Comparison of ENCODE assay signal across 8 mouse cellular contexts in genomic region chr5:142701651-142702510, GRCm38 (mm10). TPM values are rescaled to one million over a fixed set of nuclear protein-coding genes. Genes with fewer than 3 reads are reported as not detected.
A peak's percentile ranks its signal among the peaks of the same experiment; 100 is the strongest.
DNase-seq lines count a peak whose midpoint lies in the region; ATAC-seq and TF ChIP-seq lines count a peak whose summit lies in the region.

No protein-coding gene starts in this region.

- WGBS in embryonic facial prominence, embryonic 15.5 days, result under 1% methylated on average over 52 of the region's 72 CpGs
- under 1% methylated on average over 56 of the region's 72 CpGs for WGBS in hindbrain, postnatal 0 days
- under 1% methylated on average over 66 of the region's 72 CpGs for WGBS in stomach, embryonic 15.5 days

- peak overlapping the region; percentile 33; the same call in 1 of the 2 replicates for H3K9ac ChIP-seq in embryonic facial prominence, embryonic 15.5 days
- H3K9ac ChIP-seq in hindbrain, postnatal 0 days (replicated peaks; ENCODE audit: low read length), result peak overlapping the region; percentile 75
- peak overlapping the region; percentile 58 for H3K9ac ChIP-seq in stomach, embryonic 15.5 days

- no peak overlapping the region for H3K27ac ChIP-seq in embryonic facial prominence, embryonic 15.5 days (replicated peaks)
- H3K27ac ChIP-seq in hindbrain, postnatal 0 days, result peak overlapping the region; percentile 56; the same call in 1 of the 2 replicates
- H3K27ac ChIP-seq in stomach, embryonic 15.5 days, result no peak overlapping the region

- peak overlapping the region; percentile 58 for H3K4me3 ChIP-seq in embryonic facial prominence, embryonic 15.5 days (replicated peaks)
- H3K4me3 ChIP-seq in hindbrain, postnatal 0 days (ENCODE audit: low read length), result peak overlapping the region; percentile 75
- H3K4me3 ChIP-seq in megakaryocyte, embryonic 14.5 days (replicated peaks), result peak overlapping the region; percentile 88
- H3K4me3 ChIP-seq in stomach, embryonic 15.5 days (replicated peaks), result peak overlapping the region; percentile 58

- H3K27me3 ChIP-seq in embryonic facial prominence, embryonic 15.5 days, result peaks cover 15% of the 10 kb centered on the region
- no peaks in the 10 kb centered on the region; the same call in 1 of the 2 replicates for H3K27me3 ChIP-seq in hindbrain, postnatal 0 days (ENCODE audit: insufficient read depth, low read length)
- peaks cover 70% of the 10 kb centered on the region for H3K27me3 ChIP-seq in megakaryocyte, embryonic 14.5 days (replicated peaks)
- H3K27me3 ChIP-seq in stomach, embryonic 15.5 days (replicated peaks), result peaks cover 15% of the 10 kb centered on the region; the same call in 1 of the 2 replicates

- no peak for TF ChIP-seq CTCF in hindbrain, postnatal 0 days (IDR thresholded peaks at IDR 0.05; ENCODE audit: low read depth)

- H3K4me1 ChIP-seq in embryonic facial prominence, embryonic 15.5 days, result peaks cover 22% of the 10 kb centered on the region
- peaks cover 12% of the 10 kb centered on the region for H3K4me1 ChIP-seq in hindbrain, postnatal 0 days (ENCODE audit: insufficient read depth, low read length)
- peaks cover 18% of the 10 kb centered on the region for H3K4me1 ChIP-seq in megakaryocyte, embryonic 14.5 days
- H3K4me1 ChIP-seq in stomach, embryonic 15.5 days, result peaks cover 18% of the 10 kb centered on the region

- intact Hi-C loops in left cerebral cortex, postnatal 4 days (cut with DNase I), result loop anchor here (10.0 kb wide), 1 partner anchor 127 kb away; no protein-coding TSS in a partner anchor

- H3K4me2 ChIP-seq in embryonic facial prominence, embryonic 15.5 days (replicated peaks), result peak overlapping the region; percentile 99
- peak overlapping the region; percentile 78 for H3K4me2 ChIP-seq in hindbrain, postnatal 0 days (ENCODE audit: low read depth, low read length)
- H3K4me2 ChIP-seq in stomach, embryonic 15.5 days, result peak overlapping the region; percentile 99

- no peaks in the 10 kb centered on the region for H3K9me3 ChIP-seq in embryonic facial prominence, embryonic 15.5 days (replicated peaks)
- H3K9me3 ChIP-seq in hindbrain, postnatal 0 days (ENCODE audit: low read length), result no peaks in the 10 kb centered on the region
- H3K9me3 ChIP-seq in megakaryocyte, embryonic 14.5 days, result no peaks in the 10 kb centered on the region
- H3K9me3 ChIP-seq in stomach, embryonic 15.5 days, result no peaks in the 10 kb centered on the region

- ATAC-seq in embryonic facial prominence, embryonic 15.5 days (ENCODE audit: insufficient number of reproducible peaks, low FRiP score, low TSS enrichment, low read depth), result peak; percentile 85
- peak; percentile 86 for ATAC-seq in hindbrain, postnatal 0 days
- peak; percentile 89 for ATAC-seq in stomach, embryonic 15.5 days (ENCODE audit: insufficient read depth, low FRiP score, low read depth)

- DNase-seq in left cerebral cortex, postnatal 4 days, result peak; percentile 86
- no peak for DNase-seq in left cerebral cortex, adult 11 months (ENCODE audit: low spot score)
- DNase-seq in brain, adult 2 months (ENCODE audit: low read depth, low spot score), result peak; percentile 78
- peak; percentile 86 for DNase-seq in hindbrain, postnatal 0 days (ENCODE audit: low spot score)
- no peak for DNase-seq in ovary, postnatal 10 days (ENCODE audit: low spot score)

- H3K36me3 ChIP-seq in embryonic facial prominence, embryonic 15.5 days, result no peaks in the 10 kb centered on the region
- no peaks in the 10 kb centered on the region for H3K36me3 ChIP-seq in hindbrain, postnatal 0 days (ENCODE audit: insufficient read depth, low read length)
- H3K36me3 ChIP-seq in megakaryocyte, embryonic 14.5 days (replicated peaks; ENCODE audit: low read length), result no peaks in the 10 kb centered on the region
- H3K36me3 ChIP-seq in stomach, embryonic 15.5 days, result no peaks in the 10 kb centered on the region

RNA-seq across cellular contexts. Expression of gene Slc29a4, which starts 9.6 kb away (rescaled TPM):
- 100 to 1,000 TPM; 127 to 138 TPM for total RNA-seq in left cerebral cortex, postnatal 4 days (2021)
- 6.1 and 7.1 TPM in 2 replicates for polyA plus RNA-seq in embryonic facial prominence, embryonic 15.5 days (2015; fragmentation: Nextera tagmentation; extraction: Ambion mirVana)
- 77.1 and 80.1 TPM in 2 replicates for total RNA-seq in hindbrain, postnatal 0 days (2014; rRNA removed)
- polyA plus RNA-seq in hindbrain, postnatal 0 days (2015; fragmentation: Nextera tagmentation; extraction: Ambion mirVana), result 61.4 and 67.1 TPM in 2 replicates
- 0.04 TPM in 1 of 2 replicates, not detected in the other for polyA plus RNA-seq in megakaryocyte, embryonic 14.5 days (2012; ENCODE audit: insufficient read depth, low replicate concordance)
- polyA plus RNA-seq in stomach, embryonic 15.5 days (2015; fragmentation: Nextera tagmentation; extraction: Ambion mirVana), result 7.2 and 7.4 TPM in 2 replicates

Comparison
In these comparisons a context has a peak if more than half of its experiments do, and no peak if none do; other contexts are left out.
1. DNase-seq: peak in left cerebral cortex, postnatal 4 days (single experiment), brain, adult 2 months (single experiment) and hindbrain, postnatal 0 days (single experiment); none in left cerebral cortex, adult 11 months (single experiment) and ovary, postnatal 10 days (single experiment).
2. Peak in every context shown above with its lines, with median percentiles within 50 percentile points of each other: ATAC-seq, H3K4me2 ChIP-seq, H3K4me3 ChIP-seq and H3K9ac ChIP-seq.